In the genomic region with DNA sequence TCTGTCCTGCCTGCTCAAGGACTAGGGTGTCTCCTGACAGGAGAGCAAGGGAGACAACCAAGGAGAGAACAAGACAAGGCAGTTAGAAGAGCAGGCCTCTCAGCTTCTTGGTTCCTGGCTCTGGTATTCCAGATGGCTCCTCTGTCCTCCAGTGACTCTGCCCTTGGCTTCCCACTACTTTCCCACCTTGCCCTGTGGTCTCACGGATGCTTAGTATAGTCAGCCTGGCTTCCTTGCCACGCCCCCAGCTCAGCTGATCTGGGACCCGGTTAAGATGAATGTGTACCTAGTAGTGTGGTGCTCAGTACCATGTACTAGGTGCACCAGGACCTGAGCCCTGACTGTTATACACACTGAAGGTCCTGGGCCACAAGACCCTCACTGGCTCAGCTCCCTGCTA, we compare ENCODE assay signal across 10 mouse cellular contexts.
A peak's percentile ranks its signal among the peaks of the same experiment; 100 is the strongest.
DNase-seq lines count a peak whose midpoint lies in the region; ATAC-seq lines count a peak whose summit lies in the region.
"Had no signal": no experiment of that assay in that cellular context is flagged by ENCODE, and none has a peak within 500 bp of the region (broad histone marks: within the 10 kb centered on the region; RNA-seq: fewer than 3 reads in every experiment).

No protein-coding gene starts in this region.

- H3K4me3 ChIP-seq in hindbrain, embryonic 12.5 days, result no peak overlapping the region
- no peak overlapping the region for H3K4me3 ChIP-seq in hindbrain, embryonic 16.5 days (ENCODE audit: low read length)
- no peak overlapping the region for H3K4me3 ChIP-seq in neural tube, embryonic 13.5 days
- H3K4me3 ChIP-seq in neural tube, embryonic 15.5 days (replicated peaks), result no peak overlapping the region
- no peak overlapping the region for H3K4me3 ChIP-seq in intestine, embryonic 14.5 days (ENCODE audit: low read depth, low read length)
- H3K4me3 ChIP-seq: myocyte had no signal

- H3K4me1 ChIP-seq in hindbrain, embryonic 12.5 days, result peaks cover 30% of the 10 kb centered on the region
- H3K4me1 ChIP-seq in hindbrain, embryonic 16.5 days (ENCODE audit: control insufficient read depth, insufficient read depth, low read depth, low read length), result peaks cover 13% of the 10 kb centered on the region
- peaks cover 34% of the 10 kb centered on the region for H3K4me1 ChIP-seq in neural tube, embryonic 13.5 days (replicated peaks)
- H3K4me1 ChIP-seq in neural tube, embryonic 15.5 days, result peaks cover 21% of the 10 kb centered on the region
- H3K4me1 ChIP-seq in intestine, embryonic 14.5 days (replicated peaks; ENCODE audit: control insufficient read depth, insufficient read depth, low read length), result peaks cover 13% of the 10 kb centered on the region

- no peak for DNase-seq in intestine, embryonic 14.5 days (ENCODE audit: low spot score)
- no peak for DNase-seq in layer of hippocampus, adult 18-20 months (ENCODE audit: low spot score in 2 of 2)
- DNase-seq: cerebellum, adult 9-10 months; left cerebral cortex, postnatal 4 days had no signal

- ATAC-seq in hindbrain, embryonic 12.5 days (ENCODE audit: low FRiP score), result no peak
- no peak for ATAC-seq in hindbrain, embryonic 16.5 days
- ATAC-seq in neural tube, embryonic 13.5 days (ENCODE audit: low read depth), result no peak
- no peak for ATAC-seq in neural tube, embryonic 15.5 days (ENCODE audit: low FRiP score)
- no peak for ATAC-seq in intestine, embryonic 14.5 days (replicated peaks; ENCODE audit: low FRiP score, low TSS enrichment, low read depth)
- ATAC-seq in megakaryocyte, adult 5-6 weeks (ENCODE audit: poor library complexity, severe bottlenecking), result no peak

- no peak overlapping the region for H3K4me2 ChIP-seq in hindbrain, embryonic 12.5 days (replicated peaks)
- no peak overlapping the region for H3K4me2 ChIP-seq in hindbrain, embryonic 16.5 days (ENCODE audit: low read length)
- H3K4me2 ChIP-seq in neural tube, embryonic 13.5 days, result no peak overlapping the region
- H3K4me2 ChIP-seq in neural tube, embryonic 15.5 days, result no peak overlapping the region
- no peak overlapping the region for H3K4me2 ChIP-seq in intestine, embryonic 14.5 days (ENCODE audit: low read length)

- 63% methylated on average over 3 of the region's 3 CpGs for WGBS in hindbrain, embryonic 12.5 days
- WGBS in hindbrain, embryonic 16.5 days, result 78% methylated on average over 3 of the region's 3 CpGs
- 77% methylated on average over 3 of the region's 3 CpGs for WGBS in neural tube, embryonic 13.5 days
- WGBS in neural tube, embryonic 15.5 days, result 79% methylated on average over 3 of the region's 3 CpGs
- WGBS in intestine, embryonic 14.5 days, result 69% methylated on average over 3 of the region's 3 CpGs

- no peaks in the 10 kb centered on the region for H3K9me3 ChIP-seq in hindbrain, embryonic 12.5 days (replicated peaks)
- H3K9me3 ChIP-seq in hindbrain, embryonic 16.5 days (ENCODE audit: control insufficient read depth, low read length), result no peaks in the 10 kb centered on the region
- H3K9me3 ChIP-seq in neural tube, embryonic 13.5 days, result no peaks in the 10 kb centered on the region
- H3K9me3 ChIP-seq in neural tube, embryonic 15.5 days (replicated peaks), result no peaks in the 10 kb centered on the region
- no peaks in the 10 kb centered on the region for H3K9me3 ChIP-seq in intestine, embryonic 14.5 days (ENCODE audit: control insufficient read depth, low read length)

- H3K27ac ChIP-seq in hindbrain, embryonic 12.5 days, result 0 out of 2 replicates have a peak overlapping the region, but pooled peaks have one; percentile 24
- H3K27ac ChIP-seq in hindbrain, embryonic 16.5 days (ENCODE audit: low read depth, low read length), result no peak overlapping the region
- H3K27ac ChIP-seq in neural tube, embryonic 13.5 days (replicated peaks), result peak overlapping the region; percentile 72
- no peak overlapping the region for H3K27ac ChIP-seq in neural tube, embryonic 15.5 days (replicated peaks)
- H3K27ac ChIP-seq in intestine, embryonic 14.5 days (ENCODE audit: low read depth), result peak overlapping the region; percentile 40; the same call in 1 of the 2 replicates

- H3K9ac ChIP-seq in hindbrain, embryonic 12.5 days, result no peak overlapping the region
- H3K9ac ChIP-seq in hindbrain, embryonic 16.5 days (ENCODE audit: low read depth, low read length), result no peak overlapping the region
- no peak overlapping the region for H3K9ac ChIP-seq in neural tube, embryonic 13.5 days
- H3K9ac ChIP-seq in neural tube, embryonic 15.5 days (replicated peaks), result no peak overlapping the region
- no peak overlapping the region for H3K9ac ChIP-seq in intestine, embryonic 14.5 days (ENCODE audit: low read length)

- H3K27me3 ChIP-seq in hindbrain, embryonic 12.5 days, result peaks cover 16% of the 10 kb centered on the region
- no peaks in the 10 kb centered on the region for H3K27me3 ChIP-seq in hindbrain, embryonic 16.5 days (replicated peaks; ENCODE audit: control insufficient read depth, insufficient read depth, low read length)
- H3K27me3 ChIP-seq in neural tube, embryonic 13.5 days, result no peaks in the 10 kb centered on the region
- H3K27me3 ChIP-seq in neural tube, embryonic 15.5 days (replicated peaks), result no peaks in the 10 kb centered on the region
- no peaks in the 10 kb centered on the region for H3K27me3 ChIP-seq in intestine, embryonic 14.5 days (replicated peaks; ENCODE audit: control insufficient read depth, insufficient read depth, low read length)

- H3K36me3 ChIP-seq in hindbrain, embryonic 12.5 days, result peaks cover 8% of the 10 kb centered on the region; the same call in 1 of the 2 replicates
- H3K36me3 ChIP-seq in hindbrain, embryonic 16.5 days (ENCODE audit: control insufficient read depth, insufficient read depth, low read length), result no peaks in the 10 kb centered on the region
- 0 out of 2 replicates have a peak, but pooled peaks cover 3% of the 10 kb centered on the region for H3K36me3 ChIP-seq in neural tube, embryonic 13.5 days
- no peaks in the 10 kb centered on the region for H3K36me3 ChIP-seq in neural tube, embryonic 15.5 days
- no peaks in the 10 kb centered on the region for H3K36me3 ChIP-seq in intestine, embryonic 14.5 days (ENCODE audit: control insufficient read depth, insufficient read depth, low read length)

Comparison
In these comparisons a context has a peak if more than half of its experiments do, and no peak if none do; other contexts are left out.
1. H3K27ac ChIP-seq: peak in hindbrain, embryonic 12.5 days (single experiment), neural tube, embryonic 13.5 days (single experiment) and intestine, embryonic 14.5 days (single experiment); none in hindbrain, embryonic 16.5 days (single experiment) and neural tube, embryonic 15.5 days (single experiment).